Mouse (Mus musculus): ENCODE measurements around the gene Slc24a4. TPM values are rescaled to one million over a fixed set of nuclear protein-coding genes. Genes with fewer than 3 reads are reported as not detected.

The Slc24a4 gene
- polyA plus RNA-seq, 1 experiment, result not detected

GRCm38 (mm10) chr12:102280867-102281503, 152.5 kb downstream of the Slc24a4 start:
- TF ChIP-seq CTCF (IDR thresholded peaks at IDR 0.05; ENCODE audit: low read depth, low read length) (no peak), EP300 (IDR thresholded peaks at IDR 0.05; ENCODE audit: insufficient read depth, low read depth, low read length) (no peak)
- H3K9me3 ChIP-seq (replicated peaks; ENCODE audit: control insufficient read depth, insufficient read depth, low read length, poor library complexity, severe bottlenecking), result peaks cover 4% of the 10 kb centered on the region
- H3K4me3 ChIP-seq (ENCODE audit: low read depth, low read length), result no peak overlapping the region
- no peak overlapping the region for H3K27ac ChIP-seq (ENCODE audit: insufficient read depth, low read length)
- H3K4me1 ChIP-seq (ENCODE audit: control insufficient read depth, insufficient read depth, low read length), result no peaks in the 10 kb centered on the region
- H3K36me3 ChIP-seq (ENCODE audit: control insufficient read depth, insufficient read depth, low read length, poor library complexity, severe bottlenecking), result no peaks in the 10 kb centered on the region
- no peak overlapping the region for H3K9ac ChIP-seq (ENCODE audit: low read depth, poor library complexity, severe bottlenecking)
- no peaks in the 10 kb centered on the region for H3K27me3 ChIP-seq (ENCODE audit: control insufficient read depth, insufficient read depth, low read length, poor library complexity, severe bottlenecking)

DNA sequence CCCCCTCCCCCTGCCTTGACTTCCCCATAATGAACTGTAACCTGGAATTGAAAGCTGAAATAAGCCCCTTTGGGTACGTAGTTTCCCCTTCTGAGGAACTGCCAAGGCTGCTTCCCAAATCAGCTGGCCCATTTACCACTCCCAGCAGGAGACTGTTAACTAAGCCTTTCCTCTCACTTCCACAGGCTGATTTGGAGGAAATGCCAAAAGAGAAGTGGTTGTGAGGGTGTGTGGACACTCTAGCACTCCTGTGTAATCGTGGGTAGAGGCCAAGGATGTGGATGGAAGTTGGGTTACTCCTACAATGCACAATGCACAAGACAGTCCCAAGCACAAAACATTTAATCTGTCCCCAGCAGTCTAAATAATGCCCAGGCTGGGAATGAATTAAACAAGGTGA, 153.6 kb downstream of the Slc24a4 start:
- H3K27ac ChIP-seq (ENCODE audit: insufficient read depth, low read length), result no peak overlapping the region
- H3K27me3 ChIP-seq (ENCODE audit: control insufficient read depth, insufficient read depth, low read length, poor library complexity, severe bottlenecking), result no peaks in the 10 kb centered on the region
- no peak overlapping the region for H3K9ac ChIP-seq (ENCODE audit: low read depth, poor library complexity, severe bottlenecking)
- no peak overlapping the region for H3K4me3 ChIP-seq (ENCODE audit: low read depth, low read length)
- no peaks in the 10 kb centered on the region for H3K4me1 ChIP-seq (ENCODE audit: control insufficient read depth, insufficient read depth, low read length)
- H3K9me3 ChIP-seq (replicated peaks; ENCODE audit: control insufficient read depth, insufficient read depth, low read length, poor library complexity, severe bottlenecking), result peaks cover 4% of the 10 kb centered on the region
- no peak for TF ChIP-seq EP300 (IDR thresholded peaks at IDR 0.05; ENCODE audit: insufficient read depth, low read depth, low read length)
- TF ChIP-seq POLR2A (IDR thresholded peaks at IDR 0.05; ENCODE audit: insufficient read depth, low read length), result no peak
- no peak for TF ChIP-seq CTCF (IDR thresholded peaks at IDR 0.05; ENCODE audit: low read depth, low read length)
- H3K36me3 ChIP-seq (ENCODE audit: control insufficient read depth, insufficient read depth, low read length, poor library complexity, severe bottlenecking), result no peaks in the 10 kb centered on the region

GRCm38 (mm10) chr12:102282763-102283482, 154.4 kb downstream of the Slc24a4 start, which contains the start of gene Rin3:
Rin3 (plus strand) TSS chr12:102283048.
- H3K27me3 ChIP-seq (ENCODE audit: control insufficient read depth, insufficient read depth, low read length, poor library complexity, severe bottlenecking), result no peaks in the 10 kb centered on the region
- H3K4me1 ChIP-seq (ENCODE audit: control insufficient read depth, insufficient read depth, low read length), result no peaks in the 10 kb centered on the region
- TF ChIP-seq CTCF (IDR thresholded peaks at IDR 0.05; ENCODE audit: low read depth, low read length) (no peak), EP300 (IDR thresholded peaks at IDR 0.05; ENCODE audit: insufficient read depth, low read depth, low read length) (no peak), POLR2A (IDR thresholded peaks at IDR 0.05; ENCODE audit: insufficient read depth, low read length) (no peak)
- no peaks in the 10 kb centered on the region for H3K36me3 ChIP-seq (ENCODE audit: control insufficient read depth, insufficient read depth, low read length, poor library complexity, severe bottlenecking)
- H3K9me3 ChIP-seq (replicated peaks; ENCODE audit: control insufficient read depth, insufficient read depth, low read length, poor library complexity, severe bottlenecking), result peaks cover 4% of the 10 kb centered on the region
- H3K27ac ChIP-seq (ENCODE audit: insufficient read depth, low read length), result no peak within 1 kb of the TSS
- peak within 1 kb of the TSS; percentile 60 for H3K4me3 ChIP-seq (ENCODE audit: low read depth, low read length)
- H3K9ac ChIP-seq (ENCODE audit: low read depth, poor library complexity, severe bottlenecking), result peak within 1 kb of the TSS; percentile 77

GRCm38 (mm10) chr12:102283483-102284266, 155.1 kb downstream of the Slc24a4 start:
- Histone ChIP-seq H3K27ac (ENCODE audit: insufficient read depth, low read length) (no peak overlapping the region), H3K9ac (ENCODE audit: low read depth, poor library complexity, severe bottlenecking) (peak overlapping the region; percentile 77), H3K4me3 (ENCODE audit: low read depth, low read length) (peak overlapping the region; percentile 60), H3K4me1 (ENCODE audit: control insufficient read depth, insufficient read depth, low read length) (no peaks in the 10 kb centered on the region), H3K9me3 (replicated peaks; ENCODE audit: control insufficient read depth, insufficient read depth, low read length, poor library complexity, severe bottlenecking) (peaks cover 2% of the 10 kb centered on the region), H3K36me3 (ENCODE audit: control insufficient read depth, insufficient read depth, low read length, poor library complexity, severe bottlenecking) (no peaks in the 10 kb centered on the region), H3K27me3 (ENCODE audit: control insufficient read depth, insufficient read depth, low read length, poor library complexity, severe bottlenecking) (no peaks in the 10 kb centered on the region)
- no peak for TF ChIP-seq POLR2A (IDR thresholded peaks at IDR 0.05; ENCODE audit: insufficient read depth, low read length)
- TF ChIP-seq CTCF (IDR thresholded peaks at IDR 0.05; ENCODE audit: low read depth, low read length), result no peak
- no peak for TF ChIP-seq EP300 (IDR thresholded peaks at IDR 0.05; ENCODE audit: insufficient read depth, low read depth, low read length)

DNA sequence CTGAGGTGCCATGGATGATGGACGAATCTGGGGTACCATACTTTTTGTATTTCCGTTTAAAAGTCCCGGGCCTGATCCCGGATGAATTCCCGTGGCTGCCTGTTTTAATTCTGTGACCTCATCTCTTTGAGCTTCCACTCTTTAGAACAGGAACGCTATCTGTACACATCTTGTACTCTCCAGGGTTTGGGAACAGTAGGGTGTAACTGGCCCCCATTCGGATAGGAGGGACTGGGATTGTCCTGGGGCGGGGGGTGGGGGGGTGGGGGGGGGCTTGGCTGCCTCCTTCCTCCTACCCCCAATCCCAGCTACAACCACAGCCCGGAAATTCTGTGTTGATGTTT, 155.7 kb downstream of the Slc24a4 start:
- Histone ChIP-seq H3K9ac (ENCODE audit: low read depth, poor library complexity, severe bottlenecking) (no peak overlapping the region), H3K9me3 (replicated peaks; ENCODE audit: control insufficient read depth, insufficient read depth, low read length, poor library complexity, severe bottlenecking) (no peaks in the 10 kb centered on the region; the same call in 1 of the 2 replicates), H3K27me3 (ENCODE audit: control insufficient read depth, insufficient read depth, low read length, poor library complexity, severe bottlenecking) (no peaks in the 10 kb centered on the region), H3K4me1 (ENCODE audit: control insufficient read depth, insufficient read depth, low read length) (no peaks in the 10 kb centered on the region), H3K36me3 (ENCODE audit: control insufficient read depth, insufficient read depth, low read length, poor library complexity, severe bottlenecking) (no peaks in the 10 kb centered on the region), H3K4me3 (ENCODE audit: low read depth, low read length) (no peak overlapping the region), H3K27ac (ENCODE audit: insufficient read depth, low read length) (no peak overlapping the region)
- TF ChIP-seq POLR2A (IDR thresholded peaks at IDR 0.05; ENCODE audit: insufficient read depth, low read length), result no peak
- no peak for TF ChIP-seq CTCF (IDR thresholded peaks at IDR 0.05; ENCODE audit: low read depth, low read length)
- TF ChIP-seq EP300 (IDR thresholded peaks at IDR 0.05; ENCODE audit: insufficient read depth, low read depth, low read length), result no peak
